Mouse (Mus musculus) c-Kit-positive CD71-positive TER-119-negative erythroid progenitor cells, embryonic 14.5 days (primary cell): Measurements from ENCODE around the gene Braf.

ENCODE experiments used
- DNase-seq: peaks from one replicate; pipeline ENCODE4 v3.0.0-alpha.2; 2013; ENCODE audit warnings: low read depth

Braf gene

DNA sequence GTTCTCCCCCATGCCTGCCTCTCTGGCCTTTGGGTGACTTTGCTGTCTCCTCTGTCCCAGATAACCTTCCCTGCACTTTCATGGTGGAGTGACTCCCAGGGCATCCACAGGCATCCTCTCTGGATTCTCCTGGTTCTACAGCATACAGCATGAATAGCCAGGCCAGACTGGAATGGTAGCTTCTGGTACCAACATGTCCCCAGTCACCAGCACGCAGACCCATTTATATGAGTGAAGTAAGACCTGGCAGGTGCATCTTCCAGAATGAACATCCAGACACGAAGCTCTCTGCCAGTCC, 169.7 kb downstream of the Braf start:
- DNase-seq: no peak

DNA sequence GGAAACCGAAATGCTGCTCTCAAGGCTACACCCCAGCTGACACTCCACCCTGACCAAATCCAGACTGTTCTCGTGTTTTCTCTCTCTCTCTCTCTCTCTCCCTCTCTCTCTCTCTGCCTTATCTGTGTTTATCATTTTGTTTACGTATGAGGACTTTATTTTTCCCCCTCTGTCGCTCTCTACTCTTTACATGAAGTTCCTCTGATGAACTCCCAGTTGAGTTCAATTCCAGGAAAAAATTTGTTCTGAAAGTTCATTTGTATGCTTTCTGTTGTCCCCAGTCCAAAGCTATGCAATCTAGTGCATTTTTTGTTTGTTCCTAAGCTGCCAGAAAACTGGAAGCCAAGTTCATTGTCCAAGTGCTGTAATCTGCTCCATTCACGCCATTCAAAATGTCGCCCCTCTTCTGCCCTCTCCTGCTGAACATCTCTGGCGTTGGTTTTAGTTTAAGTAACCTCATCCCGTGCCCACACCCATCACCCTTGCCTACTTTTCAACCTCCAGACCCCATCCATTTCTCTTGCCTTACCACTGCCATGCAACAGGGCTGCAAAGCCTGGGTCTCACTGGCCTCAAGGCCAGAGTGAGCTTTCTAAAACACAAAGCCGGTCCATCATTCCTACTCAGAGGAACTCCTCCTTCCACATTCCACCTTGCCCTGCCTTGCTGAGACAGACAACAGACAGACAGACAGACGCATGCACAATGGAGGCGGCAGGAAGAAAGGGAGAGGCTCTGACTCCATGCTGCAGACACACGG, 170.2 kb downstream of the Braf start:
- no peak for DNase-seq
